Mouse (Mus musculus) kidney, postnatal 36 days (tissue): ENCODE data around the gene Ddx59.

ENCODE experiments used
- DNase-seq, 2 experiments: peaks; one replicate each; pipeline ENCODE4 v3.0.0; 2021 to 2022; ENCODE audit warnings: mixed read lengths in 2 of 2

Ddx59 gene

DNA sequence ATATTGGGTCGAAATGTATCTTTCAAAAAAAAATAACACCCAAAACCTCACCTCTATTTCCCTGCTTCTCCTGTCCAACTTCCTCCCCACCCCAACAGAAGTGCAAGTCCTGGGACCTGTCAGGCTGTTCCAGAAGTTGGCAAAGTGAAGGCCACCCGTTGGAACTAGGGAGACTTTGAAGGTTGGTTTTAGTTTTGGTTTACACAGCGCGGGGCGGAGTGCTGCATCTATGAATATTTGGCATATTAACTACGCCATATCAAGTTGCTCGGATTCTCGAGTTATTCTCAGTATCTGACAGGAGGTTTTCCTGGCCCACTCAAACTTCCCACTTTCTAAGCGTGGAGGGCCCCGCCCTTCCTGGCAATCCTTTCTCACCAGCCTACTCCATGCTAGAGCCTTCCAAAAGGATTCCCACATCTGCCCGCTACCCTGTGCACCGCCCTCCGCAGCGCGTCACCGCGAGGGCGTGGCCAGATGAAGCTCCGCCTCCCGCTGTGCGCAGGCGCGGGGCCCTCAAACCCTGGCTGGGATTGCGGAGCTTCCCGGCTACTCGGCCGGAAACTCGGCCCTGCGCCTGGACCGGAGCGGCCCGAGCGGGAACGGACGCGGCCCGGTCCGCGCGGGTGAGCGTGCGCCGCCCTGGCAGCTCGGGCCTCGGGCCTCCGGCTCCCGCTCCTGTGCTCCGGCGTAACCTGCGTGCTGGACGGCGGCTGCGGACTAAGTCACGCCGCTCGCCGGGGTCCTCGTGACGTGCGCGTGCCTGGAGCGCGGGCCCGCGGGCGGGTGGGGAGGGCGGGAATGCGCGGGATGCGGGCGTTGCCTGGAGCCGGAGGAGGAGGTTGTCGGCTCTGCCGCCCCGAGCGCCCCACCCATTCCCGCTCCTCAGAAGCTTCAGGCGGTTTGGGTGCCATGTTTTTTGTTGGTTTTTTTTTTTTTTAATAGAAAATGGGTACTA is at the start of gene Ddx59:
TSS of gene Ddx59 (plus strand) at position 474 of the 958 bp plus-strand sequence.
- peak; percentile 97 to 98 for DNase-seq

- DNase-seq, result no peak
Measured at GRCm38 (mm10) chr1:136365986-136366385, 49.1 kb upstream of the Ddx59 start.

DNA sequence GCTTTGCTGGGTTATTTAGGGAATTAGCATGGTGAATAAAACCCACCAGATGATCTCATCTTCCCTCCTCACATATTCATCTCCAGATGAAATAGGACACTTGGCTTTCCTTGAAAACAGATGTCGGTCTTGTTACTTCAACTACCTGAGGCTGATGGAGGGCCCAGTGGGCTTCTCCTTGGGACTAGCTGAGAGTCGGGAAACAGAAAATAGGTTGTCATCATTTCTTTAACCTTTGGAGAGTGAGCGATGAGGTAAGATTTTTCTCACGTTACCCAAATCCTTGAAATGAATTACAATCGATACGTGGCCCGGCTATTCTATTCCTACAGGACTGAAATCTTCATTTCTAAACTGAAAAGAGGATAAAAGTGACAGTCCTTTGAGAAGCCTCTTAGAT is 35.8 kb upstream of the Ddx59 start:
- DNase-seq, result no peak

- no peak for DNase-seq
Measured at GRCm38 (mm10) chr1:136380161-136380560, 34.9 kb upstream of the Ddx59 start.

DNA sequence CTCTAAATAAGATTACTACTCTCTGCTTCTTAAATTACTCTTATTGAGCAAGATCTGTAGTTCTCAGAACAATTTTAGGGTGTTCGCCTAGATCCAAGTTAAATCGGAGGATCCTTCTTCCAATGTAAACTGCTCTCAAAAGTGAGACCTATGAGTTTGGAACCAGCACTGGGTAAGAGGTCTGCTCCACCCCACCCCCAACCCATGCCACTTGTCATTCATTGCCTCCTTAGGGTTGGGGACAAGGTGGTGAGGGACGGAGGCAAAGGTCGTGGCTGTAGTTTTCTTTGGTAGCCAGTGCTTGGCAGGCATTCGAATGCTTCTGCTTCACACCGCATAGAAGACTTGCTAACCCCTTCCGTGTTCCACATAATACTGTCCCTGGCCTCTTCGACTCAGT is 34.5 kb upstream of the Ddx59 start:
- no peak for DNase-seq

- DNase-seq, result peak in 1 of 2 experiments; percentile 15
Measured at GRCm38 (mm10) chr1:136381169-136381568, 33.9 kb upstream of the Ddx59 start.

DNA sequence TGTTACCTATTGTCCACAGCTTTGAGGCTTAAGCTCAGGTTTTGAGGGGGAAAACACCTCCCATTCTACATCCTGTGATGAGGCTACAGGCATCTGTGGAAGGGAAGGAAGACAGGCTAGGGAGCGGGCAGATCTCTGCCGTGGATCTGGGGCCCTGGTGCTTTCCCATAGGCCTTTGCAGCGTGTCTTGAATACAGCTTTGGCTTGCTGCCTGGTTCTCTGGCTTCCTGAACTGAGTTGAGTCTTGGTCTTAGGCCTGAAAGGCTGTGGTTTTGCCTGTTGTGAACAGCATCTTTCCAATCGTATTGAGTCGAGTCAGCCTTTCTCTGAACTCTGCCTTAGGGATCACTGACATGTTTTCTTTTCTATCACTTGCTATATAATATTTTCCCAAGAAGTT is 33.5 kb upstream of the Ddx59 start:
- DNase-seq, result peak; percentile 24 to 50

DNA sequence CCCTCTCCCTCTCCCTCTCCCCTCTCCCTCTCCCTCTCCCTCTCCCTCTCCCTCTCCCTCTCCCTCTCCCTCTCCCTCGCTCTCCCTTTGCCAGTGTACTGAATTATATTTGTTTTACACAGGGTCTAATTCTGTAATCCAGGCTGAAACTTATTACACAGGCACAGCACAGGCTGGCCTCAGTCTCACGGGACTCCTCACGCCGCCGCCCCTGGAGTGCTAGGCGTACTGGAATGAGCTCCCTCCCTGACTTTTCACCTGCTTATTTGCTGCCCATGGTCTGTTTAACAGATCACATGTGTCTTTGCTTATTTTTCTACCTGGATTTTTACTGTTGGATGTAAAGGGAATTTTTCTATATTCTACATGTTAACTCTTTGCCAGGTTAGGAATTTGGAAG is 28.2 kb upstream of the Ddx59 start:
- DNase-seq, result no peak

GRCm38 (mm10) chr1:136394506-136394905 is 20.6 kb upstream of the Ddx59 start:
- DNase-seq, result peak; percentile 31 to 35

GRCm38 (mm10) chr1:136395073-136395472 is 20.0 kb upstream of the Ddx59 start:
- DNase-seq, result no peak

DNA sequence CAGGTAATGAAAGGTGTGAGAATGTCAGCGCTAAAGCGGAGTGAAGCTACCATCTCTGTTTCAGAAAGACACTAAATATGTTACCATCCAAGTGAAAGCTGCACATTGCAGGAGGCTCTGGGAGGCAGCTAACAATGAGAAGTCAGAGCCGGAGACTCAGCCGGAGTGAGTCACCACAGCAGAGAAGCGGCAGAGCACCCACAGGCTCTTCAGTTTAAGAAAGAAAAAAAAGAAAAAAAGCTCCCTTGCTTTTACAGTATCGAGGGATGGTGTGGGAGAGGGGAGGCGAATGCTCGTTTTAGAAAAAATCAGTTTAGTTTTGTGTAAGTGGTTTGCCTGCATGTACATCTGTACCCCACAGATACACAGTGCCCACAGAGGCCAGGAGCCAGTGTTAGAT is 13.8 kb upstream of the Ddx59 start:
- DNase-seq, result no peak

GRCm38 (mm10) chr1:136409631-136410030 is 5.4 kb upstream of the Ddx59 start:
- DNase-seq, result no peak

DNA sequence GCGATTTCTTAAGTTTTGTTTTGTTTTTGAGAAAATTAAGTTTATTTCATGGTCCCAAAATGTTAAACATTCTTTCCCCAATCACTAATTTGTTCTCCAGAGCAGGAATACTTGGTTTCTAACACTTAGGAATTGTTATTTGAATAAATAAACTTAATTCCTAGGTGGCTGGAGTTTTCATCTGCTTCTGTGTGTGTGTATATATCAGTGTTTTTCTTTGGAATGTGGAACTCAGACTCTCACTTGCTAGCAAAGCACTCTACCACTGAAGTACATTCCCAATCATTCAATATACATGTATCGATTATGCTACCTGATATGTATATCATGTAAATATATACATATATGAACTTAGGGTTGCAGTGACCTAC is 670 bp downstream of the Ddx59 start:
- DNase-seq, result no peak

DNA sequence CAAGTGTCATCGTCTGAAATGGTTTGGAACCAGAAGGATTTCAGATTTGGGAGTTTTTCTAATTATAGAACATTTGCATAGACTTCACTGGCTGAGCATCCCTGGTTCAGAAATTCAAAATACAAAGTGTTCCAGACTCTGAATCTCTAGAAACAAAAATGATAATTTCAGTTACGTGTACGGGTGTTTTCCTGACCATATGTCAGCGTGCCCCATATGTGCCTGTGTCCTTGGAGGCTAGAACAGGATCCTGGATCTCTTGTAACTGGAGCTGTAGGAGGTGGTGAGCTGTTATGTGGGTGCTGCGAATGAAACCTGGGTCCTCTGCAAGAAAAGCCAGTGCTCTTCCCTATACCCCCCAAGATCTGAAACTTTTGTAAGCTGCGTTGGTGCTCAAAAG is 3.3 kb downstream of the Ddx59 start:
- DNase-seq, result no peak

- DNase-seq, result no peak
Measured at GRCm38 (mm10) chr1:136427166-136427969, 12.3 kb downstream of the Ddx59 start.

GRCm38 (mm10) chr1:136428981-136429380 is 13.9 kb downstream of the Ddx59 start:
- DNase-seq, result no peak

DNA sequence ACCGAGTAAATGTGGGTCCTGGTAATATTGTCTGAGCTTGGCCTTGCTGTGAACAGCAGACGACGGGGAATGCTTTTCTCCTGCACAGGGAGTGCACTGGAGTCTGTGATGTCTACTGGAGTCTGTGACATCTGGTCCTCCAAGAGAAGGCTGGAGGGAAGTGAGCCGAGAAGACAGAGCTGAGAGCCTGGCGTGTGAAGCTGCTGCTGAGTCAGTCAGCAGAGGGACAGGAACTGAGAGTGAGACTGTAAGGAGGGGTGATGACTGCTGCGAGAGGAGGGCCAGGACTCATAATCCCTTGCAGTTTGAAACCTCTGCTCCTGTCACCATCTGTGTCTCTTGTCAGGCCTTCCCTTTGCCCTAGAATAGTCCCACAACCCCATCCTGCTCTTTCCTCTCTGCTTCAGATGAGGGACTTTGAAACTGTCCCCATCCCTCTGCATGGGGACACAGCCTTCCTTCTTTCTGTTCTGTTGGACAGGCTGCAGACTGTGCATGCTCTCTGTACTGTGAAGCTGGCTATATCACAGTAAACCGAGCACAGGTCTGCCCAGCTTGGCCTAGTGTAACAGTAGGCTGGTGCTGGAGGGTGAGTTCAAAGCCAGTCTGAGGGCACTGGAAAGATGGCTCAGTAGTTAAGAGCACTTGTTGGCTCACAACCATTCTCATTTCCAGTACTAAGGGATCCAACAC is 15.2 kb downstream of the Ddx59 start:
- DNase-seq, result no peak

DNA sequence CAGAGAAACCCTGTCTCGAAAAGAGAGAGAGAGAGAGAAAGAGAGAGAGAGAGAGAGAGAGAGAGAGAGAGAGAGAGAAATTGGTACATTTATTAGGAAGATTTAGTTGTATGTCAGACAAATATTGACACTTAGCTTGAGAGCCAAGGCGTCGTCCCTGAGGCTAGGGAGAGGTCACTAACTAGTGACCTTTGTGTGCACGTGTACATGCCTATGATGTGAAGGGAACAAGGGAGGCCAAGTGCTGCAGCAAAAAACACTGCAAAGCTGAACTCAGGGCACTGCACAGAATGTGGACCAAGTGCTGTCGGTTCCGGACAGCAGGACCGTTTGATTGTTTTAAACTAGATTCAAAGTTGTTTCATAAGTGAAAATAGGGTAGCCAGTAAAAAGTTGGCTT is 25.7 kb downstream of the Ddx59 start:
- DNase-seq, result no peak

- peak in 1 of 2 experiments; percentile 28 for DNase-seq
Measured at GRCm38 (mm10) chr1:136442809-136443208, 27.7 kb downstream of the Ddx59 start.

DNA sequence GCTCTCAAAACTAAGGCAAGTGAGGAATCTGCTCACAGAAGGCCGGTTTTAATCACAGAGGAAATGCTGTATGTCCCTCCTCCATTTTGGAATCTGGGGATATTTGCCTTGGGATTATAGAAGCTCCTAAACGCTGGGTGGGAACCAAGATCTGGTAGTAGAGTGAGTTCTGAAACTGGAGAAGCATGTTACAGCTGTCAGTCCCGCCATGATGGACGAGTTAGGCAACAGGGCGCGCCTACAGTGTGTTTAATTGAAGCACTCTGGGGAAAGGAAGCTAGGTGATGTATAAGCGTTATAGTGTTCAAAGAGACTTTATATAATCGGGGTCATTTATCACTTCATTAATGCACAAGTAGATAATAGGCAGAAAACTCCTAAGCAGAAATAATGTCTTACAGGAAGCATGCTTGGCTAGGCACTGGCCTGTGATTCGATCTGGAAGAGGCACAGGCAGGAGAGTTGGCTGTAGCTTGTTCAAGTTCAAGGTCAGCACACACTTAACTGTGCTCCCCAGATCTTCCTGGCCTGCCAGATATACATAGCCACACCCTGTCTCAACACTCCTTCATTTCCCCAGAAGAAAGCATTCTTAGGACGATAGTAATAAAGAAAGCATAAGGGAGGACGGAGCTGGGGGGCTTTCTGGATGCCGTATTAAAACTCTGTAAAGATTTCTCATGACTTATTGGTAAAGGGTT is 29.6 kb downstream of the Ddx59 start:
- DNase-seq, result no peak

GRCm38 (mm10) chr1:136446933-136447332 is 31.9 kb downstream of the Ddx59 start:
- no peak for DNase-seq

DNA sequence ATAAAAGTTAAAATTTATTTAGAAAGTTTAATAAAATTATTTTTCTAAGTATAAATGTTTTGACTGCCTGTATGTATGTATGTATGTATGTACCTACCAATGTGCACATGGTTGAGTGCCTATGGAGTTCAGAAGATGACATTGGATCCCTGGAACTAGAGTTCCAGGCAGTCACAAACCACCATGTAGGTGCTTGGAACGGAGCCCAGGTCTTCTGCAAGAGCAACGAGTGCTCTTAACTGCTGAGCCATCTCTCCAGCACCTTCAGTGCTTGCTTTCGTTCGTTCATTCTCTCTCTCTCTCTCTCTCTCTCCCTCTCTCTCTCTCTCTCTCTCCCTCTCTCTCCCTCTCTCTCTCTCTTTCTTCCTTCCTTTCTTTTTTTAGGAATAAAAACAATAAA is 32.3 kb downstream of the Ddx59 start:
- peak; percentile 27 to 69 for DNase-seq

- no peak for DNase-seq
Measured at GRCm38 (mm10) chr1:136449541-136449940, 34.5 kb downstream of the Ddx59 start.
